Mouse (Mus musculus) skeletal muscle tissue, adult 2 months (tissue): ENCODE data around the gene Klra9.
"Not testable (repeated sequence)": the region's sequence is repeated elsewhere in the genome, so short reads cannot be mapped to it uniquely, and the experiment has no call there.

Source experiments
- DNase-seq: peaks from one replicate; pipeline ENCODE4 v3.0.0-alpha.2; 2012; ENCODE audit warnings: low read depth, low spot score

Klra9 gene

GRCm38 (mm10) chr6:130193012-130193411, at the start of gene Klra9:
Gene Klra9 (minus strand): TSS chr6:130193112.
- DNase-seq, result not testable (repeated sequence)

- DNase-seq, result no peak
Observed at GRCm38 (mm10) chr6:130237536-130237935, 44.6 kb upstream of the Klra9 start.

DNA sequence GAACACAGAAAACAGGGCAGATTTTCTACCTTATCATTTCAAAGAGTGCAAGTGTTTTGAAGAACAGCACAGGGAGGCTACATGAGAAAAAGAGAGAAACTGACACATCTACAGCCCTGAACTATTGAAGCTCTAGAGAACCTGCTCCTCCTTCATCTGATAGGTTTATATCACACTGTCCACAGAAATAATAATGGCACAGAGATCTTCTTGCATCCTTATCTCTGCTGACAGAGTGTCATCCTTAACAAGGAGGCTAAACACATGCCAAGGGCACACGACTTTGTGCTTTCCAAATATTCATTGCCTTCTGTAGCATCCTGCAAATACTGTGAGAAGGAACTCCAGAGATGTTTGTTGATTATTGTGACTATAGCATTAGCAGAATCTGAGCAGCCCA, 43.7 kb upstream of the Klra9 start:
- DNase-seq, result no peak

DNA sequence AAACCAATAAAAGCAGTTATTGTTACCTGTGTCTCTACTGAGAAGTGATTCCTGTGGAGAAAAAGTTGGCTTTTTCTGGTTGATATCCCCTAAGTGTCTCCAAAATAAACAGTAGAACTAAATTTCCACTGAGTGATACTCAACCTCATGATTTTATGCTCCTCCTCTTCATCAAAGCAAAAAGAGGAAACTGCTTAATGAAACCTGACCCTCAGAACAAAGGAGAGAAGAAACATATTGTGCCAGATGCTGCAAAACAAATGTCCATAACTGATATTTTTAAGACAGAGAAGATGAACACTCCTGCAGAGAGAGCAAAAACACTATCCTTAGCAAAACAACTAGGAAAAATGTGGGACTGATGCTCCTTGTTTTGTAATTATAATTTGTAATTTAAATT, 40.3 kb upstream of the Klra9 start, which contains the start of gene Klra7:
Gene Klra7 (minus strand): TSS at position 101 of the 400 bp plus-strand sequence.
- DNase-seq, result no peak

- not testable (repeated sequence) for DNase-seq
Observed at GRCm38 (mm10) chr6:130197453-130197852, 4.5 kb upstream of the Klra9 start.

DNA sequence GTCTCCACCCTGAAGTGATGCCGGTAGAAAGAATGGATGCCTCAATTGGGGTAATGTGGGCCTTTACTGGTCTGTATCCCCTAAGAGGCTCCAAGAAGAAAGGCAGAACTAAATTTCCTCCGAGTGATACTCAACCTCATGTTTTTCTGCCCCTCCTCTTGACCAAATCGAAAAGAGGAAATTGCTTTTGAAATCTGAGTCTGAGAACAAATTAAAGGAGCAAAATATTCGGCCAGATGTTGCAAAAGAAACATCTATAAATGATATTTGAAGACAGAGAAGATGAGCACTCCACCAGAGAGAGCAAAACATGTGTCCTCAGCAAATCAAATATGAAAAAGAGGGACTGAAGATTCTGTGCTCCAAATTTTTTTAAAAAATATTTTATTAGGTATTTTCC, 63.1 kb downstream of the Klra9 start, which contains the start of gene Klra8:
Gene Klra8 (minus strand): TSS at position 101 of the 400 bp plus-strand sequence.
- DNase-seq, result not testable (repeated sequence)
